Mouse (Mus musculus) heart, adult 2 months (tissue): Measurements from ENCODE around the gene Tacr2.

ENCODE experiments used
- CTCF ChIP-seq: fragments of 200-600 bp; IDR thresholded peaks from 2 replicates; pipeline ENCODE4 v1.8.1; 2022; ENCODE audit warnings: antibody characterized with exemption, mild to moderate bottlenecking, moderate library complexity
- EP300 ChIP-seq: fragments of 200-500 bp; IDR thresholded peaks from 2 replicates; pipeline ENCODE4 v1.6.1; 2011; ENCODE audit warnings: low read depth, low read length, control low read depth; ENCODE audit not compliant: insufficient read depth
- POLR2A ChIP-seq: fragments of 200-500 bp; IDR thresholded peaks from 2 replicates; pipeline ENCODE4 v1.6.1; 2011; ENCODE audit warnings: mild to moderate bottlenecking, low read depth, low read length, control low read depth; ENCODE audit not compliant: insufficient read depth

- TF ChIP-seq EP300, result no peak
- no peak for TF ChIP-seq CTCF
- no peak for TF ChIP-seq POLR2A
Measured at GRCm38 (mm10) chr10:62202574-62202973, 49.7 kb upstream of the Tacr2 start.
